Mouse (Mus musculus) ES-E14 (cell line): ENCODE results near the gene Gm6871. TPM values are rescaled to one million over a fixed set of nuclear protein-coding genes. Genes with fewer than 3 reads are reported as not detected.
A peak's percentile ranks its signal among the peaks of the same experiment; 100 is the strongest.

Source experiments
- DNase-seq: peaks from one replicate; pipeline ENCODE4 v3.0.0-alpha.2; 2013; ENCODE audit warnings: low read depth, low spot score
- H3K27ac ChIP-seq: 2 replicates; pipeline ENCODE4 v1.5.1; 2012; ENCODE audit warnings: low read depth, mild to moderate bottlenecking, low read length, moderate library complexity, mixed read lengths; ENCODE audit not compliant: poor library complexity, insufficient read depth, severe bottlenecking
- H3K36me3 ChIP-seq: 2 replicates; pipeline ENCODE4 v1.6.1; 2012; ENCODE audit warnings: mild to moderate bottlenecking, low read length, moderate library complexity, mixed read lengths; ENCODE audit not compliant: control insufficient read depth, poor library complexity, insufficient read depth, severe bottlenecking
- H3K4me1 ChIP-seq, 2 experiments: fragments of 150-350 bp in 1 of 2; sonication (generic) in 1 of 2; 2 replicates each; pipeline ENCODE4 v1.6.1; 2012; ENCODE audit warnings: low read length in 2 of 2, mild to moderate bottlenecking in 1 of 2, mixed read lengths in 1 of 2; ENCODE audit not compliant: control insufficient read depth in 2 of 2, insufficient read depth in 2 of 2, poor library complexity in 1 of 2
- H3K4me3 ChIP-seq, 2 experiments: fragments of 150-350 bp in 1 of 2; sonication (generic) in 1 of 2; 2 replicates each; pipeline ENCODE4 v1.5.1; 2012; ENCODE audit warnings: low read length in 2 of 2, low read depth in 1 of 2, mild to moderate bottlenecking in 1 of 2, mixed read lengths in 1 of 2; ENCODE audit not compliant: insufficient read depth in 1 of 2, poor library complexity in 1 of 2, severe bottlenecking in 1 of 2
- H3K9ac ChIP-seq: 2 replicates; pipeline ENCODE4 v1.6.1; 2012; ENCODE audit warnings: low read depth, mild to moderate bottlenecking, low read length, mixed read lengths; ENCODE audit not compliant: poor library complexity, insufficient read depth, severe bottlenecking
- H3K9me3 ChIP-seq: fragments of 150-350 bp; sonication (generic); 2 replicates; pipeline ENCODE4 v1.6.1; 2012; ENCODE audit warnings: low read depth, mild to moderate bottlenecking, low read length; ENCODE audit not compliant: control insufficient read depth, insufficient read depth
- CHD2 ChIP-seq: IDR thresholded peaks from 2 replicates; pipeline ENCODE4 v1.6.1; 2014; ENCODE audit warnings: mild to moderate bottlenecking, low read depth, low read length, inconsistent platforms
- HCFC1 ChIP-seq: IDR thresholded peaks from 2 replicates; pipeline ENCODE4 v1.6.1; 2012; ENCODE audit warnings: low read length, inconsistent platforms, borderline replicate concordance; ENCODE audit not compliant: insufficient read depth
- MAFK ChIP-seq: IDR thresholded peaks from 2 replicates; pipeline ENCODE4 v1.6.1; 2014; ENCODE audit warnings: mild to moderate bottlenecking, low read depth, low read length, inconsistent platforms; ENCODE audit not compliant: insufficient read depth
- ZC3H11A ChIP-seq: IDR thresholded peaks from 2 replicates; pipeline ENCODE4 v1.6.1; 2012; ENCODE audit warnings: low read depth, mild to moderate bottlenecking, inconsistent platforms, low read length, borderline replicate concordance
- ZNF384 ChIP-seq: IDR thresholded peaks from 2 replicates; pipeline ENCODE4 v1.6.1; 2012; ENCODE audit warnings: low read depth, low read length, inconsistent platforms
- in situ Hi-C, 2 experiments: fragments of 600-800 bp; cut with MboI; formaldehyde crosslinking; loops; one replicate each; pipeline ENCODE4 v1.15.1; 2025; ENCODE audit warnings: low sequenced_read_pairs in 2 of 2, inconsistent platforms in 1 of 2; ENCODE audit not compliant: unreplicated experiment in 2 of 2
- total RNA-seq: library from RNA; depleted of rRNA; stranded (reverse); fragments of 300-350 nt; gene quantifications from 2 replicates; pipeline ENCODE4 v1.2.3, GENCODE M21; 2012

Gene Gm6871
- total RNA-seq, 1 experiment, result 67.1 TPM

DNA sequence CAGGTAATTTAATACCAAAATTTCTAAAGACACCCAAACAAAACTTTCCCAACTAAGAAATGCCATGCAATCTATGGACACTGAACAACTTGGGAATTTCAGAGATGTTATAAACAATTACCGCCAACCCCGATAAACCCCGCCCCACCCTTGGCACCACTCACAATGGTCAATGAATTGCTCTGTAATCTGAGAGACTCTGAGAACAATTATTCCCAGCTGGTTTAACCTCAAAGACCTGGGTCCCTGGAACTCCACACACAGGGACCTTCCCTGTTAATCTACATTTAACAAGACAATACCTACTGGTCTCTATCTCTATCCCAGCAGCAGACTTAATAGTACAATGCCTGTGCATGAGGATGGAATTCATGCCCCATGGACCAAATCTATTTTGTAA is 60.8 kb downstream of the Gm6871 start:
- Histone ChIP-seq H3K4me3 (no peak overlapping the region), H3K9ac (no peak overlapping the region), H3K9me3 (no peaks in the 10 kb centered on the region), H3K27ac (peak overlapping the region; percentile 66; the same call in 1 of the 2 replicates), H3K36me3 (no peaks in the 10 kb centered on the region), H3K4me1 (peaks cover 0 to 6% of the 10 kb centered on the region in 2 experiments; a peak in 1 of 4 replicates)
- TF ChIP-seq HCFC1 (no peak), CHD2 (no peak; the same call in none of the 2 replicates), MAFK (no peak), ZC3H11A (no peak), ZNF384 (no peak)
- in situ Hi-C loops, result no loop called here
- DNase-seq, result peak; percentile 40

DNA sequence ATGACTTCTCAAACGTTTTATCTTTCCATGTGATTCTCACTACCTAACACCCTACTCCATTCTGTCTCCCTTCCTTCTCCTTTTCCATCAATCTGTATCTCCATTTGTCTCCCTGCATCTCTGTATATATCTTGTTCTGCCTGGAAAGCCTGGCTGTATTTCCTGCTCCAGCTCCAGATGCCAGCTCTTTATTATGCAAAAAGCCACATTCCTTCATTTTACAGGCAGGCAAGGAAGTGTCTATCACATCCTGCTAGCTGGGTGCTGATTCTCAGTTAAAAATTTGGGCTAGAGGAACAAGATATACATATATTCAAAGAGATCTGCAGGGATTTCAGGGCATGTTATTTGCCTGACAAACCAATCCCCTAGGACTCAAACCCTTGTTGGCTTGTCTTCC is 61.3 kb downstream of the Gm6871 start:
- peak; percentile 27 for DNase-seq
- in situ Hi-C loops, result no loop called here

DNA sequence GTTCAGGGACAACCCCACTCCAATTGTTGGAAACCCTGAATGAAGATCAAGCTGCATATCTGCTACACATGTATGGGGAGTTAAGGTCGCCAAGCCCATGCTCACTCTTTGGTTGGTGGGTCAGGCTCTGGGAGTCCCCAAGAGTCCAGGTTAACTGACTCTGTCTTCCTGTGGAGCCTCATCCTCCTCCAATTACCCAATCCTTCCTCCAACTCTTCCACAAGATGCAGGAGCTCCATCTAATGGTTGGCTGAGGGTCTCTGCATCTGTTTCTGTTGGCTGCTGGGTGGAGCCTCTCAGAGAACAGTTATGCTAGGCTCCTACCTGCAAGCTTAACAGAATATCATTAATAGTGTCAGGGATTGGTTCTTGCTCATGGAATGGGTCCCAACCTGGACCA is 71.1 kb downstream of the Gm6871 start:
- H3K4me3 ChIP-seq, result no peak overlapping the region
- H3K9me3 ChIP-seq, result no peaks in the 10 kb centered on the region
- in situ Hi-C loops, result no loop called here
- H3K36me3 ChIP-seq, result no peaks in the 10 kb centered on the region
- H3K27ac ChIP-seq, result no peak overlapping the region
- peak; percentile 34 for DNase-seq
- no peak for TF ChIP-seq HCFC1
- no peak for TF ChIP-seq CHD2
- TF ChIP-seq ZC3H11A, result 0 out of 2 replicates have a peak, but pooled peaks have one; percentile 17
- TF ChIP-seq ZNF384, result no peak
- no peak for TF ChIP-seq MAFK
- no peak overlapping the region for H3K9ac ChIP-seq
- H3K4me1 ChIP-seq, result peaks cover 0 to 3% of the 10 kb centered on the region in 2 experiments; a peak in 1 of 4 replicates

More for the DNA sequence above, 61.3 kb downstream of the Gm6871 start:
- peak overlapping the region; percentile 66; the same call in 1 of the 2 replicates for H3K27ac ChIP-seq
- no peaks in the 10 kb centered on the region for H3K9me3 ChIP-seq
- no peak for TF ChIP-seq CHD2
- no peak for TF ChIP-seq ZC3H11A
- TF ChIP-seq HCFC1, result no peak
- no peak for TF ChIP-seq MAFK
- no peak for TF ChIP-seq ZNF384
- peaks cover 0 to 6% of the 10 kb centered on the region in 2 experiments; a peak in 1 of 4 replicates for H3K4me1 ChIP-seq
- H3K4me3 ChIP-seq, result no peak overlapping the region
- H3K36me3 ChIP-seq, result no peaks in the 10 kb centered on the region
- H3K9ac ChIP-seq, result no peak overlapping the region

DNA sequence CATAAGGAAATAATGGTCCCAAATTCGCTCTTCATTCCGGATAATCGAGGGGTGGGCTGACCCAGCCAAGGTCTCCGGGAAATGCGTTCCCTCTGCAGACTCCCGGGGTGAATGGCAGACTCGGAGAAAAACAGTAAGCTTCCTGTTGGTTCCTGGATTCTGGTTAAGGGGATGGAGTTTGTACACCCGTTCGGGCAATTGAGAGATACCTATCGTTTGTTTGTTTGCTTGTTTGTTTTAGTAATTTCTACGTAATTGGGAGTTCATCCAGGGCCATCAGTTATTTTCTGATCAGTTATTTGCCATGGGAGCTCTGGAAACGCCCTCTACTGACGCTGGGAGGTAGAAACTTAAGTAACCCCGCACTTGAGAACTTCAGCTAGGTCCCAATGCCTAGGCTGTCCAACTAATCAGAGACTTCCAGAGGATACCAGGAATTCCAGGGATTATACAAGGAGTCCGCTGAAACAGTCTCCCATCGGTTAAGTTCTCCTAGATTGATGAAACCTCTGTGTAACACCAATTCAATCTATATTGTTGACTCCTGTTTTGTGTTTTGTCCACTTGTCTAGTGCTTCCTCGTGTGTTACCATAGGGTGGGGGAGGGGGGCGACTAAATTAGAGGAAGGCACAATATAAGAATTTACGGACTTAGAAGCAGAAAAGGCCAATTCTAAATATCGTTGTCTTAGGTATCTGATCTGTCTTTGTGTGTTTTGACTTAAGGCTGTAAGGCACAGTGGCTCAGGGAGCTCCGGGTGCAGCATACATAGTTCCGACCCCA is 73.1 kb downstream of the Gm6871 start:
- DNase-seq, result peak; percentile 54

More for the DNA sequence above, 73.1 kb downstream of the Gm6871 start:
- peaks cover 0 to 3% of the 10 kb centered on the region in 2 experiments; a peak in 1 of 4 replicates for H3K4me1 ChIP-seq
- TF ChIP-seq HCFC1 (no peak), ZC3H11A (no peak), ZNF384 (no peak), CHD2 (no peak), MAFK (no peak)
- no peaks in the 10 kb centered on the region for H3K36me3 ChIP-seq
- H3K9ac ChIP-seq, result peak overlapping the region; percentile 72
- peak overlapping the region; percentile 74 to 83 for H3K4me3 ChIP-seq
- H3K27ac ChIP-seq, result peak overlapping the region; percentile 52; the same call in 1 of the 2 replicates
- in situ Hi-C loops, result no loop called here
- no peaks in the 10 kb centered on the region for H3K9me3 ChIP-seq
